Mouse (Mus musculus) limb, embryonic 14.5 days (tissue): ENCODE results near the gene Prickle2. TPM values are rescaled to one million over a fixed set of nuclear protein-coding genes. Genes with fewer than 3 reads are reported as not detected.

ENCODE experiments used
- ATAC-seq: fragments of 200-750 bp; cut with Nextera tagmentation; 2 replicates; pipeline ENCODE4 v1.8.0; 2017; ENCODE audit warnings: low read depth, moderate number of reproducible peaks, moderate TSS enrichment; ENCODE audit not compliant: low FRiP score
- DNase-seq: peaks from one replicate; pipeline ENCODE4 v3.0.0-alpha.2; 2015; ENCODE audit warnings: low spot score
- H3K27ac ChIP-seq: fragments of 300-500 bp; sonication (generic); replicated peaks from 2 replicates; pipeline ENCODE4 v1.5.1; 2014; ENCODE audit warnings: low read depth, mild to moderate bottlenecking, low read length, moderate library complexity, mixed read lengths
- H3K27me3 ChIP-seq: fragments of 300-500 bp; sonication (generic); 2 replicates; pipeline ENCODE4 v1.6.1; 2014; ENCODE audit warnings: low read length, mixed read lengths; ENCODE audit not compliant: control insufficient read depth, insufficient read depth
- H3K36me3 ChIP-seq: fragments of 300-500 bp; sonication (generic); 2 replicates; pipeline ENCODE4 v1.6.1; 2014; ENCODE audit warnings: mild to moderate bottlenecking, low read length, moderate library complexity, mixed read lengths; ENCODE audit not compliant: control insufficient read depth, insufficient read depth
- H3K4me1 ChIP-seq: fragments of 300-500 bp; sonication (generic); 2 replicates; pipeline ENCODE4 v1.6.1; 2014; ENCODE audit warnings: antibody characterized with exemption, low read length, mixed read lengths; ENCODE audit not compliant: control insufficient read depth, insufficient read depth
- H3K4me2 ChIP-seq: fragments of 300-500 bp; sonication (generic); replicated peaks from 2 replicates; pipeline ENCODE4 v1.6.1; 2014; ENCODE audit warnings: low read depth, mild to moderate bottlenecking, low read length, moderate library complexity; ENCODE audit not compliant: severe bottlenecking
- H3K4me3 ChIP-seq: fragments of 300-500 bp; sonication (generic); replicated peaks from 2 replicates; pipeline ENCODE4 v1.5.1; 2014; ENCODE audit warnings: low read length
- H3K9ac ChIP-seq: fragments of 300-500 bp; sonication (generic); 2 replicates; pipeline ENCODE4 v1.6.1; 2014; ENCODE audit warnings: mild to moderate bottlenecking, low read depth, low read length, moderate library complexity; ENCODE audit not compliant: severe bottlenecking
- H3K9me3 ChIP-seq: fragments of 300-500 bp; sonication (generic); 2 replicates; pipeline ENCODE4 v1.6.1; 2016; ENCODE audit warnings: low read length; ENCODE audit not compliant: control insufficient read depth
- POLR2A ChIP-seq: fragments of 200-500 bp; IDR thresholded peaks from 2 replicates; pipeline ENCODE4 v1.8.0; 2012; ENCODE audit warnings: inconsistent platforms, mild to moderate bottlenecking, moderate library complexity, borderline replicate concordance; ENCODE audit not compliant: insufficient read depth, insufficient read length; ENCODE audit errors: extremely low read depth
- WGBS: fragments of 180-500 bp; shearing (Covaris S2); extraction: QIAGEN DNeasy Blood & Tissue Kit; methylation state at CpG from one replicate; pipeline ENCODE4 v1.1.7; 2014; 5-methylcytosine and 5-hydroxymethylcytosine counted together
- polyA plus RNA-seq, 2 experiments: library from polyadenylated mRNA; depleted of rRNA in 1 of 2; stranded (reverse) in 1 of 2; unstranded in 1 of 2; fragments of >200 nt; fragmentation: Nextera tagmentation in 1 of 2; extraction: Ambion mirVana in 1 of 2; gene quantifications; 2 replicates each; pipeline versions ENCODE4 v1.2.1 to v1.2.3; 2012 to 2014

Gene Prickle2
- polyA plus RNA-seq, 2 experiments: 5.5 to 8.0 TPM

DNA sequence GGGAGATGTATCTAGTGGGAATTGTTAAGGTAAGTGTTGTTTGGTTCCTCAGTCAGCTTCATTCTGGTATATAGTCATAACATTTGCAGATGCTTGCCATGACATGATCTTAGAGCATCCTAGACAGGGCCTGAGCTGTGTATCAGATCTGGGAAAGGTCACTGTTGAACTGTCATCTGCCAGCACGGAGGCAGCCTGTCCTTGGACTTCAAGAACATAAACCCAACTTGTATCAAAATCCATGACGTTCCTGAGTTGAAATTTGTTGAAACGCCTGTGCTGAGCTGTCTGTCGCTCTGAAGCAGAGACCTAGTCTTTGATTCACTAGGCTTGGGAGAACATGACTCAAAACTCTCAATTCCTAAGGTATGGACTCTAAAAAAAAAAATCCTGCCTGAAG, 8.8 kb upstream of the Prickle2 start:
- Histone ChIP-seq H3K4me3 (no peak overlapping the region), H3K4me1 (peaks cover 5% of the 10 kb centered on the region; the same call in 1 of the 2 replicates), H3K4me2 (no peak overlapping the region), H3K36me3 (no peaks in the 10 kb centered on the region), H3K27me3 (no peaks in the 10 kb centered on the region), H3K27ac (no peak overlapping the region), H3K9me3 (no peaks in the 10 kb centered on the region), H3K9ac (no peak overlapping the region)
- no peak for TF ChIP-seq POLR2A
- WGBS: 82% methylated on average over 4 of the region's 4 CpGs
- no peak for ATAC-seq
- DNase-seq: no peak

DNA sequence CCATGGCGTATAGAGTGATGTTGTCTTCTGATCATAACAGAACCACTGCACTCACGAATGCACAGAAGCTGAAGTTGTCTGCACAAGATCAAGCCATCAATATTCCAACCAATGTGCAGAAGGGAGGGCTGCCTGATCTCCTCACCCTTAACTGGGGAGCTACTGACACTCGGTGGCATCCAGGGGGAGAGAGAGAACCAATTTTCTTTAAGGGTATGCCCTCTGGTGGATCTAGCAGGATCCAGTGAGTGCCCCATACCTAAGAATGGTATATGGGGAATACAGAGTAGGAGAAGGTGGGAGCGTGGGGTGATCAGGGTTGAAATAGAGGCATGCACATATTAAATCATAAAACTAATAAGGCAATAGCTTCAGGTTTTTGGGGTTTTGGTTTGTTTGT, 2.2 kb upstream of the Prickle2 start:
- Histone ChIP-seq H3K27me3 (no peaks in the 10 kb centered on the region), H3K4me1 (peaks cover 16% of the 10 kb centered on the region), H3K4me2 (no peak overlapping the region), H3K4me3 (no peak overlapping the region), H3K9me3 (no peaks in the 10 kb centered on the region), H3K27ac (no peak overlapping the region), H3K36me3 (no peaks in the 10 kb centered on the region), H3K9ac (no peak overlapping the region)
- no peak for TF ChIP-seq POLR2A
- WGBS: 64% methylated on average over 4 of the region's 4 CpGs
- no peak for DNase-seq
- no peak for ATAC-seq

DNA sequence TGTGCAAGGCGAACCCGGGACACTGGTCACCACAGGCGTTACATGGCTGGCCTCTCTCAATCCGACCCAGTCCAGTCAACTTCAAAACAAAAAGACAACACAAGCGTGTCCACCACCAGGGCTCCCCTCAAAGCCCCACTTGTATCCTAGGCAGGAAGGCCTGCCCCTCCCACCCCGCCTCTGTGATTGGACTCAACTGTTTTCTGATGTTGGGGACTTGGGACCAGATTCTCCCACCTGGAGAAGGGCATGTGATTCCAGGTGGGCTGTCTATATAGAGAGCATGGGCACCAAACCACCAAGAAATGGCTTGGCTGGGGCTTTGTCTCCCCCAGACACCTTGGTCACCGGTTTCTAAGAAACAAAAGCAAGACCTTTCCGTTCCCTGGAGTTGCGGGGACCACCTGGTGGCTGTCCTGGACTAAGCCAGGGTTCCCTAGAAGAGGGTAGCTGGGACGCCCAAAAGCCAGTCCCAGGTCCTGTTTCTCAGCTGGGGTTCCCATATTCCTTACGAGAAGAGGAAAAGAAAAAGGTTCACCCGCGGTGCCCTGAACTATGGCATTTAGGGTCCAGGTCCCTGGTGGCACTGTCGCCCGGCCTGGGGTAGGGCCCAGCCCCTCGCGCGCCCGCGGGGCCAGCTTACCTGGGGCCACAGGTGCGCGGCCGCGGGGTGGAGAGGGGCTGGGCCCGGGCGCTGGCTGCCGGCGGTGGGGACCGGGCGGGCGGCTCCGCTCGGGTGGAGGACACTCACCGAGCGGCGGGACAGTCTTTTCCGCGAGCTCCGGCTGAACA, 406 bp downstream of the Prickle2 start:
- no peaks in the 10 kb centered on the region for H3K9me3 ChIP-seq
- H3K4me3 ChIP-seq: peak overlapping the region; percentile 83
- H3K4me1 ChIP-seq: peaks cover 16% of the 10 kb centered on the region
- peak; percentile 54 for ATAC-seq
- no peak for DNase-seq
- peak overlapping the region; percentile 74 for H3K9ac ChIP-seq
- H3K27ac ChIP-seq: peak overlapping the region; percentile 52
- H3K36me3 ChIP-seq: no peaks in the 10 kb centered on the region
- TF ChIP-seq POLR2A: no peak
- peak overlapping the region; percentile 96 for H3K4me2 ChIP-seq
- no peaks in the 10 kb centered on the region for H3K27me3 ChIP-seq
- WGBS: 3% methylated on average over 18 of the region's 39 CpGs

DNA sequence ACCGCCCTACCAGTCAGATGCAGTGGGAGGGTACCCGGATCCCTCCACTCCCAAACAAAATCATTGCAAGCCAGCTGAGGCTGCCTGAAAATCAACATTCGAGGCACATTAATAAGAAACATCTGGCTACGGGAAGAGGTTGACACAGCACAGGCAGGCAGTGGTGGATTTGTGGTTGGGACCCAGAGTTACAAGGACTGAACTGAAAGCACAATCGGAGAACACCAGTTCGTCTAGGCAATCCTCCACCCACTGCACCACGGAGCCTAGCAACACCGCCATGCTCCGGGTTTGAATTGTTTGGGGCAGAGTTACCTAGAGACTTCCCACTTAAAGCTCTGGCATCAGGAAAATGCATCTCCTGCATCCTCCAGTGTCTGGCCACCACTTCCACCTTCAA, 1.1 kb downstream of the Prickle2 start:
- DNase-seq: peak; percentile 65
- H3K4me3 ChIP-seq: peak overlapping the region; percentile 83
- no peaks in the 10 kb centered on the region for H3K9me3 ChIP-seq
- peak overlapping the region; percentile 74; the same call in 1 of the 2 replicates for H3K9ac ChIP-seq
- peak overlapping the region; percentile 96 for H3K4me2 ChIP-seq
- peak; percentile 67 for ATAC-seq
- H3K36me3 ChIP-seq: no peaks in the 10 kb centered on the region
- peak overlapping the region; percentile 52 for H3K27ac ChIP-seq
- TF ChIP-seq POLR2A: no peak
- peaks cover 18% of the 10 kb centered on the region for H3K4me1 ChIP-seq
- 17% methylated on average over 9 of the region's 9 CpGs for WGBS
- no peaks in the 10 kb centered on the region for H3K27me3 ChIP-seq

DNA sequence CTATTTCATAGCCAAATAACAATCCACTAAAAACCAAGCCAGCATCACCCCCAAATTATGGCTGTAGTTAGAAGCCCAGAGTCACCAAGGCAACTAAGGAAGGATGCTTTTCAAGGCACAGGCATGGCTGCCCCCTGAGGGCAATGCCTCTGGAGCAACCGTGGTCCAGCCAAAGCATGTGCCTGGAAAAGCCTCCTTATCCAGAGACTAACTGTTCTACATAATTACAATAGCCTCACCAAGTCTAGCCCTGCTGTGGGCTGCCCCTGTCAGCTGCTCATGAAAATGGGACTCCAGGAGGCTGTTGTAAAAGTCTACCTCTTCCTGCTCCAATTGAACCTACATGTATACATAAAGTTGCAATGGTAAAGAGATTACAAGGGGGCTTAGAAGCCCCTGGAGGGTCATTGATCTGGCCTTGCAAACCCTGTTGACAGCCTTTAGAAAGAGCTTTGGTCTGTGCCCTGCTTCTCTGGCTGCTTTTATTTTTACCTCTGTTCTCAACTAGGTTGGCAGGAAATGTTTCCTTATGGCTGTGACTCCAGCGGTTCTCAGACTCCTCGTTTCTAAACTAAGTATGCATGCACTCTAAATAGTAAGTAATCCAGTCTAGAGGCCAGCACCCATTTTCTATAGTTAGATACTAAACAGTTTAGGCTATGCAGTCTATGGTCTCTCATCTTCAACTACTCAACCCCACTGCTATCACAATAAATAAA, 6.3 kb downstream of the Prickle2 start:
- WGBS: 5% methylated on average over 3 of the region's 3 CpGs

More for the DNA sequence above, 6.3 kb downstream of the Prickle2 start:
- Histone ChIP-seq H3K27me3 (no peaks in the 10 kb centered on the region), H3K27ac (no peak overlapping the region), H3K9ac (no peak overlapping the region), H3K9me3 (no peaks in the 10 kb centered on the region), H3K4me3 (no peak overlapping the region), H3K4me2 (no peak overlapping the region), H3K36me3 (no peaks in the 10 kb centered on the region), H3K4me1 (peaks cover 11% of the 10 kb centered on the region)
- DNase-seq (no peak), ATAC-seq (no peak)
- TF ChIP-seq POLR2A: no peak
